Mouse (Mus musculus) G1E (cell line): ENCODE results near the gene Asb7. TPM values are rescaled to one million over a fixed set of nuclear protein-coding genes. Genes with fewer than 3 reads are reported as not detected.

Experiments
- ATAC-seq: 2 replicates; pipeline ENCODE4 v1.8.0; 2016; ENCODE audit warnings: mild to moderate bottlenecking; ENCODE audit not compliant: insufficient number of reproducible peaks, poor library complexity, low FRiP score, severe bottlenecking; ENCODE audit errors: extremely low read depth
- DNase-seq: peaks from one replicate; pipeline ENCODE4 v3.0.0; 2012; ENCODE audit warnings: low spot score
- H3K27me3 ChIP-seq: 2 replicates; pipeline ENCODE4 v1.6.1; 2012; ENCODE audit warnings: mild to moderate bottlenecking, low read length, inconsistent platforms; ENCODE audit not compliant: insufficient read depth
- H3K36me3 ChIP-seq: replicated peaks from 2 replicates; pipeline ENCODE3; 2012; ENCODE audit warnings: mild to moderate bottlenecking, inconsistent platforms
- H3K4me1 ChIP-seq: 2 replicates; pipeline ENCODE4 v1.6.1; 2012; ENCODE audit warnings: low read depth, low read length, inconsistent platforms, mixed read lengths; ENCODE audit not compliant: insufficient read depth
- H3K4me3 ChIP-seq: 2 replicates; pipeline ENCODE4 v1.5.1; 2012; ENCODE audit warnings: low read depth, mild to moderate bottlenecking, inconsistent platforms, low read length, moderate library complexity, mixed read lengths
- H3K9me3 ChIP-seq: replicated peaks from 2 replicates; pipeline ENCODE4 v1.6.1; 2012; ENCODE audit warnings: inconsistent platforms
- CTCF ChIP-seq: IDR thresholded peaks from 2 replicates; pipeline ENCODE4 v1.5.1; 2012; ENCODE audit warnings: low read depth, low read length, inconsistent platforms, mixed read lengths
- GATA1 ChIP-seq: IDR thresholded peaks from 2 replicates; pipeline ENCODE4 v1.6.1; 2012; ENCODE audit warnings: borderline replicate concordance, low read length, inconsistent platforms, mixed read lengths
- GATA2 ChIP-seq: IDR thresholded peaks from 2 replicates; pipeline ENCODE4 v1.6.1; 2012; ENCODE audit warnings: low read depth, low read length, inconsistent platforms, borderline replicate concordance
- POLR2AphosphoS5 ChIP-seq: IDR thresholded peaks from 2 replicates; pipeline ENCODE4 v1.6.1; 2012; ENCODE audit warnings: low read depth, low read length, inconsistent platforms; ENCODE audit not compliant: insufficient replicate concordance
- TAL1 ChIP-seq: conservative IDR thresholded peaks from 2 replicates; pipeline ENCODE4 v1.6.1; 2012; ENCODE audit warnings: low read depth, low read length, inconsistent platforms, mixed read lengths
- polyA plus RNA-seq: library from polyadenylated mRNA; stranded (reverse); fragments of >175 nt; gene quantifications from 2 replicates; pipeline ENCODE4 v1.2.3, GENCODE M21; 2012
- total RNA-seq, 2 experiments: library from RNA; stranded (forward) in 1 of 2; stranded (reverse) in 1 of 2; fragments of 200-1000 nt in 1 of 2; fragments of >200 nt in 1 of 2; fragmentation: Nextera tagmentation in 1 of 2; gene quantifications; 2 replicates each; pipeline ENCODE4 v1.2.3; 2014 to 2017

The Asb7 gene
- total and polyA plus RNA-seq, 3 experiments = 15.6 to 36.1 (median 34.5) TPM

GRCm38 (mm10) chr7:66694467-66694866 lies 5.1 kb upstream of the Asb7 start:
- DNase-seq (no peak), ATAC-seq (no peak)
- Histone ChIP-seq H3K27me3 (no peaks in the 10 kb centered on the region), H3K9me3 (no peaks in the 10 kb centered on the region), H3K36me3 (peaks cover 47% of the 10 kb centered on the region), H3K4me3 (peak overlapping the region; percentile 8; the same call in 1 of the 2 replicates), H3K4me1 (peaks cover 9% of the 10 kb centered on the region)
- no peak for TF ChIP-seq CTCF
- no peak for TF ChIP-seq GATA2
- no peak for TF ChIP-seq POLR2AphosphoS5
- TF ChIP-seq TAL1 = no peak
- no peak for TF ChIP-seq GATA1

GRCm38 (mm10) chr7:66689620-66690360 lies 394 bp upstream of the Asb7 start, which contains the start of gene Lins1:
Gene Lins1 (plus strand): TSS chr7:66689889.
- TF ChIP-seq GATA1 (no peak), POLR2AphosphoS5 (no peak), GATA2 (no peak), TAL1 (no peak), CTCF (no peak)
- peaks cover 26% of the 10 kb centered on the region for H3K36me3 ChIP-seq
- peaks cover 19% of the 10 kb centered on the region for H3K4me1 ChIP-seq
- H3K4me3 ChIP-seq = peak within 1 kb of the TSS; percentile 96
- DNase-seq (peak; percentile 91), ATAC-seq (peak; percentile 98)
- H3K9me3 ChIP-seq = no peaks in the 10 kb centered on the region
- no peaks in the 10 kb centered on the region for H3K27me3 ChIP-seq

- no peak for ATAC-seq
- H3K4me1 ChIP-seq = peaks cover 13% of the 10 kb centered on the region
- H3K27me3 ChIP-seq = no peaks in the 10 kb centered on the region
- peak overlapping the region; percentile 96 for H3K4me3 ChIP-seq
- no peak for DNase-seq
- H3K36me3 ChIP-seq = peaks cover 23% of the 10 kb centered on the region
- no peaks in the 10 kb centered on the region for H3K9me3 ChIP-seq
- no peak for TF ChIP-seq TAL1
- TF ChIP-seq GATA1 = no peak
- TF ChIP-seq GATA2 = no peak
- no peak for TF ChIP-seq POLR2AphosphoS5
- no peak for TF ChIP-seq CTCF
Measured at GRCm38 (mm10) chr7:66688721-66689120, 675 bp downstream of the Asb7 start.

GRCm38 (mm10) chr7:66682119-66682863 lies 7.1 kb downstream of the Asb7 start:
- no peak for TF ChIP-seq GATA2
- no peak for TF ChIP-seq TAL1
- no peak for TF ChIP-seq GATA1
- no peak for TF ChIP-seq POLR2AphosphoS5
- no peak for TF ChIP-seq CTCF
- H3K36me3 ChIP-seq = peaks cover 73% of the 10 kb centered on the region

GRCm38 (mm10) chr7:66675800-66676199 lies 13.6 kb downstream of the Asb7 start:
- H3K4me1 ChIP-seq = no peaks in the 10 kb centered on the region
- H3K4me3 ChIP-seq = no peak overlapping the region
- no peak for ATAC-seq
- DNase-seq = no peak
- no peaks in the 10 kb centered on the region for H3K27me3 ChIP-seq
- peaks cover 96% of the 10 kb centered on the region for H3K36me3 ChIP-seq
- no peaks in the 10 kb centered on the region for H3K9me3 ChIP-seq
- TF ChIP-seq POLR2AphosphoS5 (no peak), TAL1 (no peak), GATA2 (no peak), CTCF (no peak), GATA1 (no peak)

More at GRCm38 (mm10) chr7:66682119-66682863, 7.1 kb downstream of the Asb7 start:
- no peak for DNase-seq
- Histone ChIP-seq H3K4me3 (no peak overlapping the region), H3K27me3 (no peaks in the 10 kb centered on the region), H3K9me3 (no peaks in the 10 kb centered on the region), H3K4me1 (peaks cover 2% of the 10 kb centered on the region; the same call in 1 of the 2 replicates)
- no peak for ATAC-seq

GRCm38 (mm10) chr7:66667064-66667463 lies 22.3 kb downstream of the Asb7 start:
- H3K4me3 ChIP-seq = no peak overlapping the region
- ATAC-seq (peak; percentile 69), DNase-seq (no peak)
- no peaks in the 10 kb centered on the region for H3K9me3 ChIP-seq
- peaks cover 49% of the 10 kb centered on the region for H3K4me1 ChIP-seq
- TF ChIP-seq TAL1 (peak; percentile 28; the same call in 1 of the 2 replicates), CTCF (no peak)
- peaks cover 30% of the 10 kb centered on the region for H3K36me3 ChIP-seq
- H3K27me3 ChIP-seq = no peaks in the 10 kb centered on the region
